Mouse (Mus musculus): ENCODE results near the gene Ppp1r10. TPM values are rescaled to one million over a fixed set of nuclear protein-coding genes. Genes with fewer than 3 reads are reported as not detected.

The Ppp1r10 gene
- total RNA-seq, 2 experiments from 2014 or later = 30.4 to 34.5 TPM

- intact Hi-C loops (cut with DNase I) = no loop called here
- no peak for DNase-seq (ENCODE audit: low spot score)
Measured at GRCm38 (mm10) chr17:35897644-35898573, 18.3 kb upstream of the Ppp1r10 start.

GRCm38 (mm10) chr17:35900636-35901035 is 15.6 kb upstream of the Ppp1r10 start:
- intact Hi-C loops (cut with DNase I) = no loop called here
- DNase-seq (ENCODE audit: low spot score) = no peak

GRCm38 (mm10) chr17:35903343-35903991 is 12.8 kb upstream of the Ppp1r10 start:
- DNase-seq (ENCODE audit: low spot score) = no peak
- intact Hi-C loops (cut with DNase I) = no loop called here

GRCm38 (mm10) chr17:35903992-35904355 is 12.3 kb upstream of the Ppp1r10 start:
- intact Hi-C loops (cut with DNase I) = no loop called here
- DNase-seq (ENCODE audit: low spot score) = no peak

GRCm38 (mm10) chr17:35905587-35905986 is 10.6 kb upstream of the Ppp1r10 start:
- no peak for DNase-seq (ENCODE audit: low spot score)
- intact Hi-C loops (cut with DNase I) = no loop called here

- no peak for DNase-seq (ENCODE audit: low spot score)
- intact Hi-C loops (cut with DNase I) = loop anchor here (1.0 kb wide), 1 partner anchor 27 kb away; no protein-coding TSS in a partner anchor
Measured at GRCm38 (mm10) chr17:35907609-35908008, 8.6 kb upstream of the Ppp1r10 start.

- intact Hi-C loops (cut with DNase I) = no loop called here
- no peak for DNase-seq (ENCODE audit: low spot score)
Measured at GRCm38 (mm10) chr17:35909186-35909918, 6.9 kb upstream of the Ppp1r10 start.

GRCm38 (mm10) chr17:35909919-35910369 is 6.3 kb upstream of the Ppp1r10 start, which contains the start of gene Atat1:
Gene Atat1, minus strand, starts transcription at chr17:35910075.
- peak; percentile 89 for DNase-seq (ENCODE audit: low spot score)
- intact Hi-C loops (cut with DNase I) = no loop called here

GRCm38 (mm10) chr17:35914975-35915374 is 1.3 kb upstream of the Ppp1r10 start:
- intact Hi-C loops (cut with DNase I) = loop anchor here (5.0 kb wide), 1 partner anchor 78 kb away; the partner anchor contains the start of gene Tubb5
- no peak for DNase-seq (ENCODE audit: low spot score)

GRCm38 (mm10) chr17:35915538-35916296 is 517 bp upstream of the Ppp1r10 start:
- DNase-seq (ENCODE audit: low spot score) = no peak
- intact Hi-C loops (cut with DNase I) = loop anchor here (5.0 kb wide), 1 partner anchor 78 kb away; the partner anchor contains the start of gene Tubb5

- no peak for DNase-seq (ENCODE audit: low spot score)
- intact Hi-C loops (cut with DNase I) = loop anchor here (5.0 kb wide), 1 partner anchor 80 kb away; the partner anchor contains the start of gene Tubb5
Measured at GRCm38 (mm10) chr17:35917143-35917462, 869 bp downstream of the Ppp1r10 start.

GRCm38 (mm10) chr17:35917463-35918251 is 1.4 kb downstream of the Ppp1r10 start:
- intact Hi-C loops (cut with DNase I) = loop anchor here (5.0 kb wide), 1 partner anchor 80 kb away; the partner anchor contains the start of gene Tubb5
- DNase-seq (ENCODE audit: low spot score) = no peak

- no peak for DNase-seq (ENCODE audit: low spot score)
- intact Hi-C loops (cut with DNase I) = loop anchor here (5.0 kb wide), 1 partner anchor 81 kb away; the partner anchor contains the start of gene Tubb5
Measured at GRCm38 (mm10) chr17:35918276-35919059, 2.2 kb downstream of the Ppp1r10 start.

GRCm38 (mm10) chr17:35919060-35919715 is 3.0 kb downstream of the Ppp1r10 start:
- intact Hi-C loops (cut with DNase I) = loop anchor here (5.0 kb wide), 1 partner anchor 82 kb away; the partner anchor contains the start of gene Tubb5
- DNase-seq (ENCODE audit: low spot score) = peak; percentile 92

GRCm38 (mm10) chr17:35919864-35920301 is 3.6 kb downstream of the Ppp1r10 start:
- no peak for DNase-seq (ENCODE audit: low spot score)
- intact Hi-C loops (cut with DNase I) = loop anchor here (2.0 to 5.0 kb wide), 3 partner anchors 49 to 83 kb away; partner anchors contain the start of genes Abcf1, Prr3 and Tubb5

GRCm38 (mm10) chr17:35920384-35920783 is 4.2 kb downstream of the Ppp1r10 start:
- DNase-seq (ENCODE audit: low spot score) = no peak
- intact Hi-C loops (cut with DNase I) = loop anchor here (2.0 to 5.0 kb wide), 2 partner anchors 48 to 62 kb away; partner anchors contain the start of genes Abcf1 and Prr3

Measured in heart, postnatal 25 days (tissue).